ENCODE assay signal across 11 mouse cellular contexts in the genomic region with DNA sequence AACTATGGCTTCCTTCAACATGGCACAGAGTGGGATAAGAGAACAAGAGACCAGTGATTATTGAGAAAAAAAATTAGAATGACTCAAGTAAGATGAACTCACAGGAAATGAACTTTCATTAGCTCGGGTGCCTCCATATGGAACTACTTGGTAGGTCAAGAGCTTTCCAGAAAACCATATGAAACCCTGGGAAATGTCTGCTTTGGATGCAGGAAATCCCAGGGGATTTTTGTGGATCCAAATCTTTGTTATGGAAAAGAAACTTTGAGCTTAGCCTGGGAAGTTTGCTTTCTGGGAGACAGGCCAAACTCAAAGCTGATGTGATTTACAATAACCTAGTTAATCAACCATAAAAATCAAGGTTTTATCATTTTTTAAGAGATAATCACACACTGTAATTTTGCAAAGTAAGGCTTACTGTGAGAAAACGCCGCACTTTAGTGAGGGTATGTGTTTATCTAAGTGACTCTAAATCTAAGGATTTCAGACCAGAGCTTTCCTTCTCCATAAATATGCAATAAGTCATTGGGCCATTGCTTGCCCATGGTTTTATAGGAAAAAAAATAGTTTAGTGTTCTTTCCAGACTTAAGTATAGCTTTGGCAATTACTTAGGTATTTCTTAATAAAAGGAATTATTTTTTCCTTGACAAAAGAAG.
DNase-seq lines count a peak whose midpoint lies in the region; ATAC-seq and TF ChIP-seq lines count a peak whose summit lies in the region.
"Had no signal": no experiment of that assay in that cellular context is flagged by ENCODE, and none has a peak within 500 bp of the region (broad histone marks: within the 10 kb centered on the region; RNA-seq: fewer than 3 reads in every experiment).

No protein-coding gene starts in this region.

- no peak overlapping the region for H3K4me3 ChIP-seq in kidney, embryonic 16.5 days (ENCODE audit: low read length)
- no peak overlapping the region for H3K4me3 ChIP-seq in embryonic facial prominence, embryonic 13.5 days
- no peak overlapping the region for H3K4me3 ChIP-seq in limb, embryonic 14.5 days (replicated peaks; ENCODE audit: low read length)
- H3K4me3 ChIP-seq: midbrain, embryonic 10.5 days had no signal

- intact Hi-C loops in left cerebral cortex, postnatal 25 days (cut with DNase I), result no loop called here

- H3K27ac ChIP-seq in kidney, embryonic 16.5 days (ENCODE audit: low read length), result no peak overlapping the region
- H3K27ac ChIP-seq in embryonic facial prominence, embryonic 13.5 days, result no peak overlapping the region
- H3K27ac ChIP-seq in limb, embryonic 14.5 days (replicated peaks; ENCODE audit: low read depth, low read length), result no peak overlapping the region
- H3K27ac ChIP-seq: midbrain, embryonic 10.5 days had no signal

- no peak overlapping the region for H3K9ac ChIP-seq in kidney, embryonic 16.5 days (replicated peaks; ENCODE audit: low read length)
- H3K9ac ChIP-seq in embryonic facial prominence, embryonic 13.5 days, result no peak overlapping the region
- H3K9ac ChIP-seq in limb, embryonic 14.5 days (ENCODE audit: low read depth, low read length, severe bottlenecking), result no peak overlapping the region

- no peaks in the 10 kb centered on the region for H3K9me3 ChIP-seq in kidney, embryonic 16.5 days (ENCODE audit: low read length)
- H3K9me3 ChIP-seq in embryonic facial prominence, embryonic 13.5 days, result no peaks in the 10 kb centered on the region
- no peaks in the 10 kb centered on the region for H3K9me3 ChIP-seq in limb, embryonic 14.5 days (ENCODE audit: control insufficient read depth, low read length)
- H3K9me3 ChIP-seq: midbrain, embryonic 10.5 days had no signal

- H3K4me2 ChIP-seq in kidney, embryonic 16.5 days (replicated peaks; ENCODE audit: low read depth, low read length), result no peak overlapping the region
- no peak overlapping the region for H3K4me2 ChIP-seq in embryonic facial prominence, embryonic 13.5 days
- H3K4me2 ChIP-seq in limb, embryonic 14.5 days (replicated peaks; ENCODE audit: low read depth, low read length, severe bottlenecking), result no peak overlapping the region

- WGBS in kidney, embryonic 16.5 days, result 50% methylated on average over 3 of the region's 3 CpGs
- 35% methylated on average over 3 of the region's 3 CpGs for WGBS in embryonic facial prominence, embryonic 13.5 days
- WGBS in limb, embryonic 14.5 days, result 26% methylated on average over 3 of the region's 3 CpGs

- no peaks in the 10 kb centered on the region for H3K36me3 ChIP-seq in kidney, embryonic 16.5 days (ENCODE audit: insufficient read depth, low read length)
- no peaks in the 10 kb centered on the region for H3K36me3 ChIP-seq in embryonic facial prominence, embryonic 13.5 days
- no peaks in the 10 kb centered on the region for H3K36me3 ChIP-seq in limb, embryonic 14.5 days (ENCODE audit: control insufficient read depth, insufficient read depth, low read length)
- H3K36me3 ChIP-seq: midbrain, embryonic 10.5 days had no signal

- TF ChIP-seq POLR2A in limb, embryonic 14.5 days (IDR thresholded peaks at IDR 0.05; ENCODE audit: borderline replicate concordance, extremely low read depth, insufficient read depth, insufficient read length), result no peak

- ATAC-seq in kidney, embryonic 16.5 days (ENCODE audit: low FRiP score, low TSS enrichment), result peak; percentile 46; the same call in 1 of the 2 replicates
- 0 out of 2 replicates have a peak, but pooled peaks have one; percentile 43 for ATAC-seq in embryonic facial prominence, embryonic 13.5 days (ENCODE audit: insufficient number of reproducible peaks, insufficient read depth, low FRiP score, low TSS enrichment, low read depth)
- ATAC-seq in limb, embryonic 14.5 days (ENCODE audit: low FRiP score, low read depth), result peak; percentile 80
- ATAC-seq: forebrain, embryonic 16.5 days had no signal

- H3K4me1 ChIP-seq in kidney, embryonic 16.5 days (ENCODE audit: insufficient read depth, low read length), result no peaks in the 10 kb centered on the region
- H3K4me1 ChIP-seq in embryonic facial prominence, embryonic 13.5 days, result 0 out of 2 replicates have a peak, but pooled peaks cover 2% of the 10 kb centered on the region
- H3K4me1 ChIP-seq in limb, embryonic 14.5 days (ENCODE audit: control insufficient read depth, insufficient read depth, low read length), result no peaks in the 10 kb centered on the region
- H3K4me1 ChIP-seq: midbrain, embryonic 10.5 days had no signal

- H3K27me3 ChIP-seq in kidney, embryonic 16.5 days (ENCODE audit: insufficient read depth, low read length), result no peaks in the 10 kb centered on the region
- no peaks in the 10 kb centered on the region for H3K27me3 ChIP-seq in embryonic facial prominence, embryonic 13.5 days
- no peaks in the 10 kb centered on the region for H3K27me3 ChIP-seq in limb, embryonic 14.5 days (ENCODE audit: control insufficient read depth, insufficient read depth, low read length)

- no peak for DNase-seq in kidney, adult 18-20 months
- DNase-seq in adipocyte (ENCODE audit: low spot score), result peak; percentile 77
- DNase-seq in limb, embryonic 14.5 days (ENCODE audit: low spot score), result peak; percentile 91
- no peak for DNase-seq in left cerebral cortex, postnatal 25 days (ENCODE audit: low spot score in 2 of 2)
- DNase-seq in cerebellum, postnatal 4 days (ENCODE audit: low spot score in 2 of 2), result no peak
- DNase-seq: cerebellum, postnatal 36 days; lung, adult 2 months had no signal

Comparison
In these comparisons a context has a peak if more than half of its experiments do, and no peak if none do; other contexts are left out.
1. DNase-seq: peak in adipocyte (single experiment) and limb, embryonic 14.5 days (single experiment); none in kidney, adult 18-20 months (single experiment), left cerebral cortex, postnatal 25 days (0 of 2) and cerebellum, postnatal 4 days (0 of 2).
2. Peak in every context shown above with its lines, with median percentiles within 50 percentile points of each other: ATAC-seq.